ENCODE assay signal across 16 mouse cellular contexts in genomic region chr8:26358711-26359136, GRCm38 (mm10).
DNase-seq lines count a peak whose midpoint lies in the region; ATAC-seq lines count a peak whose summit lies in the region.
"Had no signal": no experiment of that assay in that cellular context is flagged by ENCODE, and none has a peak within 500 bp of the region (broad histone marks: within the 10 kb centered on the region; RNA-seq: fewer than 3 reads in every experiment).

No protein-coding gene starts in this region.

- no peak for ATAC-seq in embryonic facial prominence, embryonic 14.5 days (ENCODE audit: low read depth)
- 0 out of 2 replicates have a peak, but pooled peaks have one; percentile 62 for ATAC-seq in limb, embryonic 13.5 days (ENCODE audit: low FRiP score, low read depth)
- ATAC-seq in monocyte, adult 5-6 weeks (replicated peaks; ENCODE audit: insufficient number of reproducible peaks, low FRiP score, low TSS enrichment, poor library complexity, severe bottlenecking), result no peak

- no peak overlapping the region for H3K9ac ChIP-seq in embryonic facial prominence, embryonic 14.5 days (ENCODE audit: low read depth, low read length)
- H3K9ac ChIP-seq in limb, embryonic 13.5 days, result no peak overlapping the region
- H3K9ac ChIP-seq: hindbrain, embryonic 15.5 days; kidney, embryonic 15.5 days; liver, embryonic 14.5 days; neural tube, embryonic 15.5 days had no signal

- DNase-seq in embryo, embryonic 10 days (ENCODE audit: low spot score), result peak; percentile 39
- DNase-seq in embryo, embryonic 9.5 days (ENCODE audit: extremely low spot score), result no peak
- DNase-seq in embryonic facial prominence, embryonic 14.5 days (ENCODE audit: low spot score), result peak; percentile 48
- DNase-seq in lung, postnatal 10 days, result peak; percentile 70
- no peak for DNase-seq in kidney, postnatal 4 days
- no peak for DNase-seq in thymus, postnatal 0 days (ENCODE audit: low spot score)
- DNase-seq: adrenal gland, postnatal 10 days; cerebellum, adult 9-10 months; heart, postnatal 14 days had no signal

- H3K4me1 ChIP-seq in embryonic facial prominence, embryonic 14.5 days (ENCODE audit: control insufficient read depth, insufficient read depth, low read length), result no peaks in the 10 kb centered on the region
- peaks cover 42% of the 10 kb centered on the region for H3K4me1 ChIP-seq in limb, embryonic 13.5 days

- no peak overlapping the region for H3K4me2 ChIP-seq in embryonic facial prominence, embryonic 14.5 days (ENCODE audit: low read depth, low read length)
- H3K4me2 ChIP-seq in limb, embryonic 13.5 days (replicated peaks), result 0 out of 2 replicates have a peak overlapping the region, but pooled peaks have one; percentile 11
- H3K4me2 ChIP-seq: hindbrain, embryonic 15.5 days; kidney, embryonic 15.5 days; neural tube, embryonic 15.5 days had no signal

- no peak overlapping the region for H3K27ac ChIP-seq in embryonic facial prominence, embryonic 14.5 days (replicated peaks; ENCODE audit: low read depth, low read length)
- no peak overlapping the region for H3K27ac ChIP-seq in limb, embryonic 13.5 days
- H3K27ac ChIP-seq: hindbrain, embryonic 15.5 days; kidney, embryonic 15.5 days; liver, embryonic 14.5 days; neural tube, embryonic 15.5 days had no signal

- H3K9me3 ChIP-seq in embryonic facial prominence, embryonic 14.5 days (ENCODE audit: control insufficient read depth, low read length), result no peaks in the 10 kb centered on the region
- no peaks in the 10 kb centered on the region for H3K9me3 ChIP-seq in limb, embryonic 13.5 days
- H3K9me3 ChIP-seq: hindbrain, embryonic 15.5 days; kidney, embryonic 15.5 days; neural tube, embryonic 15.5 days had no signal

- no peak overlapping the region for H3K4me3 ChIP-seq in embryonic facial prominence, embryonic 14.5 days (ENCODE audit: low read depth, low read length)
- H3K4me3 ChIP-seq in limb, embryonic 13.5 days, result no peak overlapping the region
- H3K4me3 ChIP-seq: hindbrain, embryonic 15.5 days; kidney, embryonic 15.5 days; neural tube, embryonic 15.5 days had no signal

- no peaks in the 10 kb centered on the region for H3K36me3 ChIP-seq in embryonic facial prominence, embryonic 14.5 days (ENCODE audit: control insufficient read depth, insufficient read depth, low read length)
- H3K36me3 ChIP-seq in limb, embryonic 13.5 days, result no peaks in the 10 kb centered on the region
- H3K36me3 ChIP-seq: hindbrain, embryonic 15.5 days; kidney, embryonic 15.5 days; neural tube, embryonic 15.5 days had no signal

- WGBS in embryonic facial prominence, embryonic 14.5 days, result 56% methylated on average over 13 of the region's 13 CpGs
- WGBS in limb, embryonic 13.5 days, result 30% methylated on average over 13 of the region's 13 CpGs

- H3K27me3 ChIP-seq in embryonic facial prominence, embryonic 14.5 days (replicated peaks; ENCODE audit: control insufficient read depth, insufficient read depth, low read length), result no peaks in the 10 kb centered on the region
- H3K27me3 ChIP-seq in limb, embryonic 13.5 days, result peaks cover 21% of the 10 kb centered on the region; the same call in 1 of the 2 replicates
- H3K27me3 ChIP-seq: CH12.LX; kidney, embryonic 15.5 days had no signal

Comparison
In these comparisons a context has a peak if more than half of its experiments do, and no peak if none do; other contexts are left out.
1. DNase-seq: peak in embryo, embryonic 10 days (single experiment), embryonic facial prominence, embryonic 14.5 days (single experiment) and lung, postnatal 10 days (single experiment); none in embryo, embryonic 9.5 days (single experiment), kidney, postnatal 4 days (0 of 2) and thymus, postnatal 0 days (single experiment).